Mouse (Mus musculus) erythroid progenitor cell, adult 5-6 weeks (primary cell): ENCODE measurements around the gene Cacng4. TPM values are rescaled to one million over a fixed set of nuclear protein-coding genes. Genes with fewer than 3 reads are reported as not detected.

ENCODE experiments used
- ATAC-seq: replicated peaks from 2 replicates; pipeline ENCODE4 v1.8.0; 2016; ENCODE audit warnings: moderate number of reproducible peaks, mild to moderate bottlenecking, moderate TSS enrichment, inconsistent platforms; ENCODE audit not compliant: poor library complexity, low FRiP score, severe bottlenecking
- total RNA-seq, 2 experiments: library from RNA; stranded (forward) in 1 of 2; stranded (reverse) in 1 of 2; fragments of 150-400 nt in 1 of 2; fragments of 186-747, 209-891 nt in 1 of 2; gene quantifications; 2 replicates each; pipeline versions ENCODE4 v1.2.3 to v1.2.4; 2015 to 2017; ENCODE audit warnings: low replicate concordance in 2 of 2

Gene Cacng4
- total RNA-seq, 2 experiments from 2014 or later, result not detected

- no peak for ATAC-seq
Measured at GRCm38 (mm10) chr11:107728073-107728863, 66.1 kb downstream of the Cacng4 start.

- ATAC-seq, result no peak
Measured at GRCm38 (mm10) chr11:107724603-107725002, 69.8 kb downstream of the Cacng4 start.

- ATAC-seq, result no peak
Measured at GRCm38 (mm10) chr11:107721057-107721456, 73.3 kb downstream of the Cacng4 start.

GRCm38 (mm10) chr11:107720264-107721021 is 73.9 kb downstream of the Cacng4 start:
- ATAC-seq, result no peak

- ATAC-seq, result no peak
Measured at GRCm38 (mm10) chr11:107716332-107716938, 77.9 kb downstream of the Cacng4 start, which contains the start of gene Cacng1. Cacng1 (minus strand) TSS chr11:107716522.

GRCm38 (mm10) chr11:107714368-107714767 is 80.0 kb downstream of the Cacng4 start:
- no peak for ATAC-seq

GRCm38 (mm10) chr11:107710379-107710778 is 84.0 kb downstream of the Cacng4 start:
- no peak for ATAC-seq

GRCm38 (mm10) chr11:107707897-107708610 is 86.3 kb downstream of the Cacng4 start:
- ATAC-seq, result no peak

- ATAC-seq, result no peak
Measured at GRCm38 (mm10) chr11:107705476-107706074, 88.8 kb downstream of the Cacng4 start.

- ATAC-seq, result no peak
Measured at GRCm38 (mm10) chr11:107705060-107705459, 89.3 kb downstream of the Cacng4 start.

- ATAC-seq, result no peak
Measured at GRCm38 (mm10) chr11:107703272-107704134, 90.9 kb downstream of the Cacng4 start.

GRCm38 (mm10) chr11:107699967-107700366 is 94.4 kb downstream of the Cacng4 start:
- ATAC-seq, result no peak

- no peak for ATAC-seq
Measured at GRCm38 (mm10) chr11:107693338-107693737, 101.0 kb downstream of the Cacng4 start.

GRCm38 (mm10) chr11:107691569-107691968 is 102.8 kb downstream of the Cacng4 start:
- no peak for ATAC-seq

- no peak for ATAC-seq
Measured at GRCm38 (mm10) chr11:107688480-107688879, 105.9 kb downstream of the Cacng4 start.

- no peak for ATAC-seq
Measured at GRCm38 (mm10) chr11:107686290-107686689, 108.1 kb downstream of the Cacng4 start.

- ATAC-seq, result no peak
Measured at GRCm38 (mm10) chr11:107683544-107684465, 110.6 kb downstream of the Cacng4 start.
